Mouse (Mus musculus) myocyte (in vitro differentiated cells): ENCODE measurements around the gene Tgoln1. TPM values are rescaled to one million over a fixed set of nuclear protein-coding genes. Genes with fewer than 3 reads are reported as not detected.
A peak's percentile ranks its signal among the peaks of the same experiment; 100 is the strongest.

Experiments
- H3K27me3 ChIP-seq: one replicate; pipeline ENCODE4 v1.6.1; 2011; ENCODE audit not compliant: control insufficient read depth, insufficient read depth, insufficient read length
- H3K36me3 ChIP-seq: one replicate; pipeline ENCODE4 v1.6.1; 2011; ENCODE audit not compliant: control insufficient read depth, insufficient read depth
- H3K4me2 ChIP-seq: one replicate; pipeline ENCODE4 v1.6.1; 2011; ENCODE audit warnings: low read depth, control low read depth
- H3K4me3 ChIP-seq: one replicate; pipeline ENCODE4 v1.5.1; 2011; ENCODE audit warnings: mild to moderate bottlenecking, control low read depth, moderate library complexity
- H3K79me2 ChIP-seq: one replicate; pipeline ENCODE4 v1.6.1; 2011; ENCODE audit not compliant: control insufficient read depth, insufficient read depth
- H3ac ChIP-seq: one replicate; pipeline ENCODE4 v1.6.1; 2011; ENCODE audit not compliant: control insufficient read depth, insufficient read length
- CEBPB ChIP-seq: IDR thresholded peaks from 2 replicates; pipeline ENCODE4 v1.6.1; 2011; ENCODE audit warnings: mild to moderate bottlenecking, moderate library complexity; ENCODE audit not compliant: poor library complexity, insufficient read depth, severe bottlenecking
- E2F4 ChIP-seq: IDR thresholded peaks from one replicate; pipeline ENCODE4 v1.6.1; 2011; ENCODE audit warnings: mild to moderate bottlenecking, control low read depth, moderate library complexity; ENCODE audit not compliant: insufficient read depth
- MAX ChIP-seq: IDR thresholded peaks from one replicate; pipeline ENCODE4 v1.6.1; 2011; ENCODE audit warnings: low read depth, mild to moderate bottlenecking, control low read depth
- MYOD1 ChIP-seq, 3 experiments: IDR thresholded peaks; one replicate each; pipeline ENCODE4 v1.6.1; 2011; ENCODE audit warnings: control low read depth in 2 of 3, low read depth in 2 of 3, mild to moderate bottlenecking in 2 of 3, moderate library complexity in 1 of 3; ENCODE audit not compliant: insufficient read length in 2 of 3, control insufficient read depth in 1 of 3
- MYOG ChIP-seq, 3 experiments: IDR thresholded peaks; one replicate each; pipeline ENCODE4 v1.6.1; 2011; ENCODE audit warnings: control low read depth in 2 of 3, low read depth in 2 of 3, mild to moderate bottlenecking in 2 of 3; ENCODE audit not compliant: insufficient read length in 2 of 3, control insufficient read depth in 1 of 3, insufficient read depth in 1 of 3
- POLR2A ChIP-seq: IDR thresholded peaks from one replicate; pipeline ENCODE4 v1.6.1; 2011; ENCODE audit warnings: low read depth, mild to moderate bottlenecking, control low read depth, moderate library complexity; ENCODE audit not compliant: insufficient read length
- POLR2AphosphoS2 ChIP-seq: IDR thresholded peaks from one replicate; pipeline ENCODE4 v1.6.1; 2011; ENCODE audit warnings: low read depth, control low read depth; ENCODE audit not compliant: insufficient read length
- REST ChIP-seq: IDR thresholded peaks from one replicate; pipeline ENCODE4 v1.6.1; 2011; ENCODE audit warnings: mild to moderate bottlenecking, control low read depth, moderate library complexity; ENCODE audit not compliant: insufficient read depth, insufficient read length
- SRF ChIP-seq: IDR thresholded peaks from one replicate; pipeline ENCODE4 v1.6.1; 2011; ENCODE audit warnings: low read depth; ENCODE audit not compliant: control insufficient read depth, insufficient read length
- TCF12 ChIP-seq: IDR thresholded peaks from one replicate; pipeline ENCODE4 v1.6.1; 2011; ENCODE audit warnings: mild to moderate bottlenecking, control low read depth; ENCODE audit not compliant: poor library complexity, insufficient read depth, severe bottlenecking
- TCF3 ChIP-seq: IDR thresholded peaks from one replicate; pipeline ENCODE4 v1.6.1; 2011; ENCODE audit warnings: low read depth, control low read depth; ENCODE audit not compliant: insufficient read length
- USF1 ChIP-seq: IDR thresholded peaks from one replicate; pipeline ENCODE4 v1.6.1; 2011; ENCODE audit warnings: low read depth, mild to moderate bottlenecking, control low read depth, moderate library complexity
- polyA plus RNA-seq: library from polyadenylated mRNA; unstranded; fragments of >200 nt; fragmentation: generic; extraction: Trizol; gene quantifications from one replicate; pipeline ENCODE4 v1.2.1, GENCODE M21; 2012; ENCODE audit warnings: missing spikeins

Gene Tgoln1
- polyA plus RNA-seq, 1 experiment = 16.3 TPM

GRCm38 (mm10) chr6:72604066-72604465, 12.7 kb downstream of the Tgoln1 start:
- Histone ChIP-seq H3K4me2 (no peak overlapping the region), H3ac (no peak overlapping the region), H3K27me3 (no peaks in the 10 kb centered on the region), H3K4me3 (no peak overlapping the region), H3K36me3 (peaks cover 18% of the 10 kb centered on the region), H3K79me2 (no peaks in the 10 kb centered on the region)
- TF ChIP-seq USF1 = no peak
- peak; percentile 25; the same call in 1 of the 2 replicates for TF ChIP-seq CEBPB

- no peaks in the 10 kb centered on the region for H3K79me2 ChIP-seq
- H3K36me3 ChIP-seq = peaks cover 6% of the 10 kb centered on the region
- no peak overlapping the region for H3ac ChIP-seq
- no peak overlapping the region for H3K4me2 ChIP-seq
- no peak for TF ChIP-seq REST
- no peak for TF ChIP-seq TCF12
- no peak for TF ChIP-seq MAX
- H3K27me3 ChIP-seq = no peaks in the 10 kb centered on the region
- no peak overlapping the region for H3K4me3 ChIP-seq
Observed at GRCm38 (mm10) chr6:72601732-72602131, 15.1 kb downstream of the Tgoln1 start.

- no peak overlapping the region for H3ac ChIP-seq
Observed at GRCm38 (mm10) chr6:72600771-72601170, 16.0 kb downstream of the Tgoln1 start.

GRCm38 (mm10) chr6:72600216-72600615, 16.6 kb downstream of the Tgoln1 start:
- Histone ChIP-seq H3K27me3 (no peaks in the 10 kb centered on the region), H3ac (no peak overlapping the region), H3K79me2 (no peaks in the 10 kb centered on the region), H3K4me3 (no peak overlapping the region), H3K36me3 (no peaks in the 10 kb centered on the region), H3K4me2 (no peak overlapping the region)
- TF ChIP-seq POLR2A (no peak), TCF12 (no peak), CEBPB (no peak), REST (no peak), MAX (no peak), MYOG (IDR thresholded peaks at IDR 0.05; ENCODE audit: control insufficient read depth in 1 of 3, insufficient read depth in 1 of 3, insufficient read length in 2 of 3, low read depth in 2 of 3) (no peak), E2F4 (no peak), POLR2AphosphoS2 (no peak), SRF (no peak), USF1 (no peak), MYOD1 (IDR thresholded peaks at IDR 0.05; ENCODE audit: control insufficient read depth in 1 of 3, insufficient read length in 2 of 3, low read depth in 2 of 3) (no peak)

More at GRCm38 (mm10) chr6:72600771-72601170, 16.0 kb downstream of the Tgoln1 start:
- H3K4me2 ChIP-seq = no peak overlapping the region
- H3K36me3 ChIP-seq = no peaks in the 10 kb centered on the region
- no peaks in the 10 kb centered on the region for H3K79me2 ChIP-seq
- TF ChIP-seq POLR2A (no peak), POLR2AphosphoS2 (no peak), USF1 (no peak), TCF12 (no peak), TCF3 (no peak), MYOD1 (IDR thresholded peaks at IDR 0.05; ENCODE audit: control insufficient read depth in 1 of 3, insufficient read length in 2 of 3, low read depth in 2 of 3) (no peak), CEBPB (no peak), REST (no peak), SRF (no peak), MAX (no peak), MYOG (IDR thresholded peaks at IDR 0.05; ENCODE audit: control insufficient read depth in 1 of 3, insufficient read depth in 1 of 3, insufficient read length in 2 of 3, low read depth in 2 of 3) (no peak), E2F4 (no peak)
- H3K27me3 ChIP-seq = no peaks in the 10 kb centered on the region
- no peak overlapping the region for H3K4me3 ChIP-seq

- Histone ChIP-seq H3ac (peak overlapping the region; percentile 65), H3K36me3 (no peaks in the 10 kb centered on the region), H3K4me2 (peak overlapping the region; percentile 88), H3K79me2 (no peaks in the 10 kb centered on the region), H3K4me3 (peak overlapping the region; percentile 49), H3K27me3 (no peaks in the 10 kb centered on the region)
- TF ChIP-seq MYOD1 (IDR thresholded peaks at IDR 0.05; ENCODE audit: control insufficient read depth in 1 of 3, insufficient read length in 2 of 3, low read depth in 2 of 3) (no peak), TCF3 (no peak), USF1 (no peak), E2F4 (no peak), POLR2A (no peak), REST (no peak), TCF12 (no peak), MAX (no peak)
Observed at GRCm38 (mm10) chr6:72598791-72599557, 17.8 kb downstream of the Tgoln1 start.
